Mouse (Mus musculus) ovary, postnatal 14 days (tissue): ENCODE data around the gene Vmn1r203.
"Not testable (repeated sequence)": the region's sequence is repeated elsewhere in the genome, so short reads cannot be mapped to it uniquely, and the experiment has no call there.

ENCODE experiments used
- DNase-seq: peaks from one replicate; pipeline ENCODE4 v3.0.0; 2022; ENCODE audit warnings: low spot score

Vmn1r203 gene

DNA sequence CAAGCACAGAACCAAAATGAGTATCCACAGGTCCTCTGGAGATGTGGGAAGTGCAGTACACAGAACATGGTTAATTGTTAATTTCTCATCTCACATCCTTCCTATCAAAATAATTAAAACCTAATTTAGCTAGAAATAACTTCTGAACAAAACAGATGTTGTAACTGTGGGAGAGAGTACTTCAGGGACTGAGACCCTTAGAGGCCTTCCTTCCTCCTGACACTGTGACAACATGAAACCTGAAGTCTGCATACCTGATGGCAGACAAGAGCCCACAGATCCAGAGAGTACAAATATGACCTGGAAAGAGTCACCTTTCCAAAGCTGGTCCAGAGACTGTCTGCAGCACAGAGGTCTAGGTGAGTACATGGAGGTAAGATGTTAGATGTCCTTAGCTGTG, at the start of gene Vmn1r203:
Gene Vmn1r203, plus strand, starts transcription at position 301 of the 400 bp plus-strand sequence.
- no peak for DNase-seq

GRCm38 (mm10) chr13:22471623-22472022, 46.3 kb upstream of the Vmn1r203 start, which contains the start of gene Vmn1r201:
Gene Vmn1r201 (plus strand): TSS chr13:22471923.
- no peak for DNase-seq

GRCm38 (mm10) chr13:22502431-22502830, 15.5 kb upstream of the Vmn1r203 start:
- DNase-seq = no peak

- no peak for DNase-seq
Observed at GRCm38 (mm10) chr13:22505281-22505680, 12.6 kb upstream of the Vmn1r203 start, which contains the start of gene Vmn1r202. Gene Vmn1r202 (minus strand): TSS chr13:22505381.

GRCm38 (mm10) chr13:22552898-22553297, 35.0 kb downstream of the Vmn1r203 start, which contains the start of gene Vmn1r204:
Gene Vmn1r204 (plus strand): TSS chr13:22553198.
- DNase-seq = not testable (repeated sequence)

GRCm38 (mm10) chr13:22574911-22575310, 57.0 kb downstream of the Vmn1r203 start:
- DNase-seq = not testable (repeated sequence)
